Mouse (Mus musculus): ENCODE data around the gene Wdr93. TPM values are rescaled to one million over a fixed set of nuclear protein-coding genes. Genes with fewer than 3 reads are reported as not detected.

Gene Wdr93
- total RNA-seq, 2 experiments from 2014 or later = 0.14 TPM; not detected in 1

GRCm38 (mm10) chr7:79819515-79819914 lies 76.6 kb downstream of the Wdr93 start:
- Histone ChIP-seq H3K4me3 (no peak overlapping the region), H3K27ac (no peak overlapping the region)
- DNase-seq = no peak
- intact Hi-C loops (cut with DNase I) = no loop called here
- no peak for TF ChIP-seq CTCF (IDR thresholded peaks at IDR 0.05)

DNA sequence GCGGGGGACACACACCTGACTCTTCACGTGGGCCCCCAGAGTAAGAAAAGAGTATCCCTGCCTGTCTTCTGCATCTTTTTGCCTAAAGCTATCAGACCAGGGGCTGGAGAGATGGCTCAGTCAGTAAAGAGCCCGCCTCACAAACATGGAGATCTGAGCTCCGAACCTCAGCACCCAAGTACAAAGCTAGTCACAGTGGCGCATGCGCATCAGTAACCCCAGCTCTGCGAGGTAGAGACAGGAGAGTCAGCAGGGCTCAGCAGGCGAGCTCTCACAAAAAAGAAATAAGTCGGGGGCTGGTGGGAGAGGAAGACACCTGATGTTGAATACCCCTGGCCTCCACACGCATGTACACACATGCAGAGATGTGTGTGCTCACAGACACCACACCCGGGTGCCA lies 77.0 kb downstream of the Wdr93 start:
- TF ChIP-seq CTCF (IDR thresholded peaks at IDR 0.05) = no peak
- Histone ChIP-seq H3K27ac (no peak overlapping the region), H3K4me3 (no peak overlapping the region)
- DNase-seq = no peak
- intact Hi-C loops (cut with DNase I) = no loop called here

DNA sequence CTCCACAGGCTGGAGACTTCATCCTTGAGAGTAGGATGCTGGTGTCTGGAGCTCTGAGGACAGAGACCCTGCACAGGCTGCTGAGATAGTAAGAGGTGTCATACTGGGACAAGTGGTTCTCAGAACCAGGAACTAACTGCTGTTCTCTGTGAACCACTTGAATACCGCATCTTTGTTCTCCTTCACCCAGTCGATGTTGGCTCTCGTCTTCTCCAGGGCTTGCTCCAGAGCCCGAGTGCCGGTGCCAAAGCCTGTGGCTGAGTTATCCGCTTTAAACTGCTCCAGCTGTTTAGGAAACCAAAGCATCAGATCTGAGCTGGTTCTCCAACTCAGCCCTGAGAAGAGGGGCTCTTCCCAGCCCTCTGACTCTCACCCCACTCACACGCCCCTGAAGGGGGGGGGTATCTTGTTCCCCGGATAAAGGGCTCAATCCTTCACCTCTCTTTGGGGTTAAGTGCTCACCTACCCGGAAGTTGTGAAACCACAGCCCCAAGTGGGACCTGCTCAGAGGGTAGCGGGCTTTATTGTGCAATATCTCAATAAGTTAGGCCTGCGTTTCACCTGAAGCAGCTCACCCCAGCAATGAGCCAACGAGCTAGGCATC lies 79.2 kb downstream of the Wdr93 start:
- no peak for DNase-seq
- no peak overlapping the region for H3K27ac ChIP-seq
- H3K4me3 ChIP-seq = no peak overlapping the region
- intact Hi-C loops (cut with DNase I) = no loop called here
- TF ChIP-seq CTCF (IDR thresholded peaks at IDR 0.05) = no peak

GRCm38 (mm10) chr7:79828341-79828740 lies 85.4 kb downstream of the Wdr93 start:
- Histone ChIP-seq H3K27ac (no peak overlapping the region), H3K4me3 (no peak overlapping the region)
- DNase-seq = no peak
- TF ChIP-seq CTCF (IDR thresholded peaks at IDR 0.05) = no peak
- intact Hi-C loops (cut with DNase I) = no loop called here

- H3K4me3 ChIP-seq = no peak overlapping the region
- no peak for DNase-seq
- peak overlapping the region; percentile 63 for H3K27ac ChIP-seq
- TF ChIP-seq CTCF (IDR thresholded peaks at IDR 0.05) = no peak
- intact Hi-C loops (cut with DNase I) = no loop called here
Observed at GRCm38 (mm10) chr7:79831145-79831544, 88.2 kb downstream of the Wdr93 start.

DNA sequence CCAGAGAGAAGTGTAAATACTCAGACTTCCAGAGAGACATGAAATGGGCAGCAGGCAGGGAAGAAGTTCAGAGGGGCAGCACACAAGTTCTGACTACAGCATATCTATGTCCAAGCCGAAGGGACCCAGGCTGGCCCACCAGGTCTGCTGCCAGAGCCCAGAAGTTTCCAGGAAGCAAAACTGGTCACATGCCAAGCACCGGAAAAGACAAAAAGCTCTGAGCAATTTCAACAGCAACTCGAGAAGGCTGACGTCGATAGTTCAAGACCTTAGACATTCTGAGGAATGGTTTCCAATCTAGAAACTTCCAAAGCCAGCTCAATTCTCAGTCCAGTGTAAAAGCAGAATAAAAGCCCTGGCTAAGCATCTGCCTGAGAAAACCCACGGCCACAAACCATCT lies 88.6 kb downstream of the Wdr93 start:
- H3K4me3 ChIP-seq = no peak overlapping the region
- peak overlapping the region; percentile 63 for H3K27ac ChIP-seq
- no peak for TF ChIP-seq CTCF (IDR thresholded peaks at IDR 0.05)
- intact Hi-C loops (cut with DNase I) = no loop called here
- peak; percentile 37 for DNase-seq

DNA sequence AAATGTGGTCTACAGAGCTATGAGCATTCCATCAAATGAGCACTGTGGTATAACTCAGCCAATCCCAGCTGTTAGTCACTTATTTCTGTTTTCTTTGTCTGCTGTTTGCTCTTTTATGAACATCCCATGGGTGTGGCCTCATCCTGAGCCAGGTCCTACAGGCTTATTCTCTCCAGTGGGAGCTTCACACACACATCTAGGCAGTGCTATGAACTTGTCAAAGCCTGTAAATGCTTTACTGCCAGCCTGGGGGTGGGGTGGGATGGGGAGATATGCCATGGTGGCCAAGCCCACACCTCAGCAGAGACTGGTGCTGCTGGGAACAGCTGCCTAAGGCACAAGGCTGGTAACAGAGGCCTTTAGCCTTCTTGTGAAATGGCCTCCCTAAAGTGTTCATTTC lies 90.0 kb downstream of the Wdr93 start:
- H3K4me3 ChIP-seq = no peak overlapping the region
- no peak for TF ChIP-seq CTCF (IDR thresholded peaks at IDR 0.05)
- H3K27ac ChIP-seq = no peak overlapping the region
- no peak for DNase-seq
- intact Hi-C loops (cut with DNase I) = no loop called here

DNA sequence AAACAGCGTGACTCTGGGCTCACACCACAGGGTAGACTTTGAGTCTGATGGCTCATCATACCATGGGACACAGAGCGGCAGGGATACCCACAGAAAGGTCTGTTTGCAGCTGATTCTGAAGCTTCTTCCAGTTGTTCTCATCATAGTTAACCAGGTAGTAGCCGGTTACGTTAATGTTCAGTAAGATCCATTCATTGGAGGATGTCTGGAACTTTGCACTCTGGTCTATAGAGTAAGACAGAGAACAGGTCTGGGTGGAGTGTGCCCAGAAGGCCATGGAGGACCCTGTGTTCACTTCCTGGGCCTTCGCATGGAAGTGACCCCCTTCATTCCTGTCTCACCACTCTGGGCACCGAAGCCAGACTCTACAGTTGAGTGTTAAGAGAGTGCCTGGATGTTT lies 92.2 kb downstream of the Wdr93 start:
- Histone ChIP-seq H3K4me3 (no peak overlapping the region), H3K27ac (no peak overlapping the region)
- TF ChIP-seq CTCF (IDR thresholded peaks at IDR 0.05) = no peak
- intact Hi-C loops (cut with DNase I) = no loop called here
- DNase-seq = no peak

Other genes with a start within 250 kb of the Wdr93 start
- gene Rhcg, start 125.5 kb upstream of the Wdr93 start, total RNA-seq (2021) = not detected
- not detected for gene Ticrr, start 83.0 kb upstream of the Wdr93 start, total RNA-seq (2021)
- under 1 TPM; 0.54 to 0.56 TPM for gene Kif7, start 27.4 kb upstream of the Wdr93 start, total RNA-seq (2021)
- gene Plin1, start 10.3 kb upstream of the Wdr93 start, total RNA-seq (2021) = 1 to 10 TPM in 1 of 2 experiments, under 1 TPM in 1; 0.66 to 3.6 TPM
- gene Pex11a, start within 50 bp of the Wdr93 start, total RNA-seq (2021) = 10 to 100 TPM; 10.4 to 15.2 TPM
- gene Mesp1, start 50.6 kb downstream of the Wdr93 start, total RNA-seq (2021) = not detected
- gene Mesp2, start 67.6 kb downstream of the Wdr93 start, total RNA-seq (2021) = not detected
- gene Anpep, start 117.9 kb downstream of the Wdr93 start, total RNA-seq (2021) = 1 to 10 TPM; 4.1 to 7.2 TPM
- gene Ap3s2, start 177.5 kb downstream of the Wdr93 start, total RNA-seq (2021) = 10 to 100 TPM; 17.1 to 19.0 TPM
- 1 to 10 TPM; 2.7 to 3.3 TPM for gene Arpin, start 192.2 kb downstream of the Wdr93 start, total RNA-seq (2021)

Data from gastrocnemius, adult 2 months (tissue).